Mouse (Mus musculus): ENCODE data around the gene Slc6a2.

Gene Slc6a2

DNA sequence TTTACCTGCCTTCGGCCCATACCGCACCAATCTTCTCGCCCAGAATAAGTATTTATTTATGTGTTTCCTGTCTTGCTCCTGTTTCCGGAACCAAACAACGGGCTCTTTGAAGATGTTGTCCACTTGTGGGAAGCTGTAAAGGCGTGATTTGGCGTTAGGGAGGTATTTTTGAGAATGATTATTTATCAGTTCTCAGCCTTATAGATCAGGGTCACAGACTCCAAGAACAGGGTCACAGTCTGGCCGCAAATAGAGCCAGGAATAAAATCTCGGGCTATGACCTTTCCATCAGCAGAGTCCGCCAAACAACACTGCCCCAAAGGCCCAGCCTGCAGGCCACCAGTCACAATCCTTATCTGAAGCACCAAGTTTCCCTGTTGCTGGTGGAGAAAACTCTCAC, at the start of gene Slc6a2:
Gene Slc6a2, plus strand, starts transcription at position 301 of the 400 bp plus-strand sequence.
- no peak for DNase-seq (ENCODE audit: low read depth)

DNA sequence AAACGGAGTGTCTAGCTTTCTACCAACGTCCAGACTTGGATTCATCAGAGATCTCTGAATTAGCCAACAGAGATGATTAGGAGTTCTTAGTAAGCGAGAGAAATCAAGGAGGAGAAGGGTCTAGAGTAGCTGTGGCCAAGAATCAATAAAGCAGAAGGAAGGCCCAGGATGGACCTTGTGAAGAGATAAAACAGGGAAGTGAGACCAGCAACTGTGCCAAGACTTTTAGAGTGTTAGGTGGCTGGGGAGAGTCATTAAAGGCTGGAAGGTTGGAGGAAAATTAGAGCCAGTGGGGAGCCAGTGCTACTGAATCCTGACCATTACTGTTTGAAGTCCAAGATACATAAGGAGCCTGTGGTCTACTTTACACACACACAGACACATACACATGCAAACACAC, 48.4 kb upstream of the Slc6a2 start:
- no peak for DNase-seq (ENCODE audit: low read depth)

DNA sequence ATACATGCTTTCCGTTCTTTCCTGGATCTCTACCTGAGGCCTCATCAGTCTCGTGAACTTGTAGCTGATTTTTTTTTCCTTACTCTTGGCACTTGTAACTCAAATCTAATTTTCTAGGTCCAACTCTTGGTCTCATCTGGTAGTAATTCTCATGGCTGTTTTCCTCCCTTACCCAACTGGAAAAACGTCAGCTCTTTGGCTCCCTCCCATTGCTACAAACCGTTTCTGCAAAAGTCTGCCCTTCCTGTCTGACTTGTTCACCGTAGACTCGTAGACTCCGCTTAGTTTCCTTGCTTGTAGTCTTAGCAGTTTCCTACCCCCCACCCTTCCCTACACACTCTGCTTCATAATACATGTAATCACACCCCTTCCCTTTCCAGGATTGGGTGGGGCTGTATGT, 46.5 kb upstream of the Slc6a2 start:
- no peak for DNase-seq (ENCODE audit: low read depth)

DNA sequence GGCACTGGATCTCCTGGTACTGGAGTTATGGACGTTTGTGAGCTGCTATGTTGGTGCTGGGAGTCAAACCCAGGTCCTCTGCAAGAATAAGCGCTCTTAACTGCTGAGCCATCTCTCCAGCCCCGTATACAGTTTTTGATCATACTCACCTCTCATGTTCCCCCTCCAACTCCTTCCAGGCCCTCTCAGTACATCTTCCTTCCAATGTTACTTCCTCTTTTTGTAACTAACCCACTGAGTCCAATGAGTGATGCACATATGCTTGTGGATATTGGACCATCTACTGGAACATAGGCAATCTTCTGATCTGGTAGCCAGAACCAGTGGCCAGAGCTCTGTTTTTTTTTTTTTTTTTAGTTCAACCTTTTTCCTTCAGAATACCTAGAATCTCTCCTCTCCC, 43.8 kb upstream of the Slc6a2 start:
- DNase-seq (ENCODE audit: low read depth), result no peak

DNA sequence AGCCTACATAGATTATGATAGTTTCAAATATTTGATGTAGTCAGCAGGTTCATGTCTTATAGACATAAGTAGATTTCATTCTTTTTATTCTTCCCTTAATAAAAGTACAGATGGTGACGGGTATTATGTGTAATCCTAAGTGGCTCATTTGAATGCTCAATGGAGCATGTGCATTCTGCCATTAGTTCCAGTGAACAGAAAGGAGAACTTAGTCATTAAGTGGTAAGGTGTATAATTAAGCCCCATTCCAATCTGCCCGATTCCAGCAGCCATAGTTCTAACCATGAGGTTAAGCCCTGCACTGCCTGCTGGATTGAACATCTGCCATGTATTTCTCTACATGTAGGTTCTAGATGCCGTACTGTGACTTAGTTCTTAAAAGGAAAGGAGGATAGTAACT, 38.1 kb upstream of the Slc6a2 start:
- DNase-seq (ENCODE audit: low read depth), result no peak

DNA sequence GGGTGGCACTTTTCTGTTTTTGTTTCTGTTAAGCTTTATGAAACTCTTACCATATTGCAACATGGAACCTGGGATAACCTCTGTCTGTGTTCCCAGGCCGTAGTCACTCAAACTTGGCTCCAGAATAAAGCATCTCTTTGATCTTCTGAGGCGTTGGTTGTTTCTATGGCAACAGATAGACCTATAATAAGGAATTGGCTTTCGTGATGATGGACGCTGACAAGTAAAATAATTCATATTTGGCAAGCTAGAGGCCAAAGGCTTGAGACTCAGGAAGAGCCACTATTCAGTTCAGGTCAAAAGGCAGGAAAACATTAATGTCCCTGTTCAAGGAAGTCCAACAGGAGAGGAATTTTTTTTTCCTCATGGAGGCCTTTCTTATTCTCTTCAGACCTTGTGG, 30.9 kb upstream of the Slc6a2 start:
- DNase-seq (ENCODE audit: low read depth), result no peak

DNA sequence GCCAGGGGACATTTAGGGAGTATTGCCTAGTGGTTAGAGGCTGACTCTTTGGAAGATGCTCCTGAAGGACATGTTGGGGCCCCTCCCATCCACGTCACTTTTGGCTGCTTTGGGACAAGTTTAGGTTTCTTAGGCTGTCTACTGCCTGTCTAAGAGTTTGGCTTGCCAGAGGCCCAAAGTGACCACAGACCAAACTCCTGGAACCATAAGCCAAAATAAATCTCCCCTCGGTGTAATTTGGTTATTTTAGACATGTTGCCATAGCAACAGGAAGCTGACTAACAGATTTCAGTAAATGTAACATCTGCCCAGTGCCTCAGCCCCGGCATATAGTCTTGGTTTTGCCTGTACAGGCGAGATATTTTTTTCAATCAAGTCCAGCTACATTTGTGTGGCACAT, 21.8 kb upstream of the Slc6a2 start:
- no peak for DNase-seq (ENCODE audit: low read depth)

DNA sequence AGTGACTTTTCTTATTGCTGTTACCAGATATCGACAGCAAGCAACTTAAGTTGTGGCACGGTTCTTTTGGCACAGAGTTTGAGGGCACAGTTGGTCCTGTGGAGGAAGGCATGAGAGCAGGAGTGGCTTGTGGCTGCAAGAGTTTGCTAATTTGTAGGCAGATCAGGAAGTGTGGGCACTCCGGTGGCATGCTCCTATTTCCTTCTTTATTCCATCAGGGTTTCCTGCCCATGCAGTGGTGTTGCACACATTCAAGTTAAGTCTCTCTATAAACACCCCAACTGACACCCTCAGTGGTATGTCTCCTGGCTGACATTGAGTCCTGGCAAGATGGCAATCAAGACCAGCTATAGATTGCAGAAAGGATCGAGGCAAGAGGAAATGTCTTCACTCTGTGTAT, 10.8 kb upstream of the Slc6a2 start:
- DNase-seq (ENCODE audit: low read depth), result no peak

DNA sequence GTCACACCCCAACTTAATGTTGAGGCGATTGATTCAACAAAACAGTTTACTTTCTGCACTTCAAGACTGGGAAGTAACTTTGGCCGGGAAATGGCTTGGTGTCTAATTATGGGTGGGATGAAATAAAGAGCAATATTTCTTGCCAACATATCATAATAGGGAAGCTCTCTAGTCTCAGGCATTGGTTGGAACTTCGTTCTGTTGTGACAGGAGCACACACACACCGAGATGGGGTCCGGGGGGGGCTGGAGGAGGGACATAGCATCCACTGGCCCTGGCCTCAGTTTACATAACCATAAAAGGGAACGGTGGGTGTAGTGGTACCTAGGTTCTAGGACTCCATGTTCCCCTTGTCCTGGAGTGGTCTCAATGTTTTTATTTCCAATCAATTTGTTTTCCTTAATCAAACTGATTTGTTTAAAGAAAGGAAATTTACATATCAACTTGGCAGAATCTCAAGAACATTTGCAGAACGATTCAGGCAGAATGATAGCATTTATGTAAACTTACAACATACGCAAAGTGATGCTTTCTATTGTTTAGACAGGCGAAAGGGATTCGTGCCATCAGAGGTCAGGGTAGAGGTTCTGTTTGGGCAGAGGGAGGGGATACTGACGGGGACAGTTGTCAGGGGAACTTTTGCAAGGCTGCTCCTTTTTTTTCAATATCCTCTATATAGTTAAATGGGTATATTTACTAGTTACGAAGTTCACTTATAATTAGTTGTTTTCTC, 9.1 kb upstream of the Slc6a2 start:
- DNase-seq (ENCODE audit: low read depth), result no peak

DNA sequence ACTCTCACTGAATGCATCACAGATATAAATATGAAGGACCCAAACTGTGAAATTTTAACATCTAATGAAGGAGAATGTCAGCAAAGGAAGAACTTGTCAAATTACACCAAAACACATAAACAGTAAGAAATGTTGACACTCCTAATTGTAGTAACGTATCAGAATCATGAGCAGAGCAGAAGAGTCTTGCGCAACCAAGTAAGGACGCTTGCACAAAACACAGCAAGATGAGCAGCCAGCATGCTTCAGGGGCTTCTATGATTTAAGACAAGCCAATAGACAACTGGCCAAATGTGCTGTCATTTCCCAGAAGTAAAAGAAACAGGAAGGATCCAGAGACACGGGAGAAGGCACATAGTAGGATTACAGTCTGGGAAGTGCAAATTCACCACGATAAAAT, 5.8 kb upstream of the Slc6a2 start:
- DNase-seq (ENCODE audit: low read depth), result no peak

DNA sequence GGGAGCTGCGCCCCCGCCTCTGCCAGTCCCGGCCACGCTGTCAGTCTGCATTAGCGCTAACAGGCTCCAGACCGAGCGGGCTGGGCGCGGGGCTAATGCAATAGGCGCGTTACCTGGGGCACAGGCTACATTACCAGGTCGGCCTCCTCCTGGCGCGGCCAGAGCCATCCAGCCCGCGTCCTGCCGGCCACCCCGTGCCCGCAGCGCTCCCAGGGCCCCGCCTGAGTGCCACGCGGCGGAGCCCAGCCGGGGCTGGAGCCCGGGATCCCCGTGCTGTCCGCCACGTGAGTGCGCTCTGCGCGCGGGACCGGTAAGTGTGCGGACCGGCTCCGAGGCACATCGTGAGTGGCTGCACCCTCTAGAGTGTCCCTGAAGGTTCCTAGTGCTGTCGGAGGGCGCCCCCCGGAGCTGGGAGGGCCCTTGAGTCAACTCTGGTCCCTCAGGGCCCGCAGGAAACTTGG, 602 bp downstream of the Slc6a2 start:
- no peak for DNase-seq (ENCODE audit: low read depth)

DNA sequence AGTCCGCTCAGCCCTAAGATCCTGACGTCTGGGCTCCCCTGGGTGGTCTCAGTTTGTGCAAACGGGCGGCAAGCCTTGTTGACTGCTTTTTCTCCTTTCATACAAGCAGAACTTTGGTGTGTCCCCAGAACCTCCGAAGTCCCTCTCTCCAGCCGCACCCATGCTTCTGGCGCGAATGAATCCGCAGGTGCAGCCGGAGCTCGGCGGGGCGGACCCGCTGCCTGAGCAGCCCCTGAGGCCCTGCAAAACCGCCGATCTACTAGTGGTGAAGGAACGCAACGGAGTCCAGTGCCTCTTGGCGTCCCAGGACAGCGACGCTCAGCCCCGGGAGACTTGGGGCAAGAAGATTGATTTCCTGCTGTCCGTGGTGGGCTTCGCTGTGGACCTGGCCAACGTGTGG, 1.2 kb downstream of the Slc6a2 start:
- no peak for DNase-seq (ENCODE audit: low read depth)

DNA sequence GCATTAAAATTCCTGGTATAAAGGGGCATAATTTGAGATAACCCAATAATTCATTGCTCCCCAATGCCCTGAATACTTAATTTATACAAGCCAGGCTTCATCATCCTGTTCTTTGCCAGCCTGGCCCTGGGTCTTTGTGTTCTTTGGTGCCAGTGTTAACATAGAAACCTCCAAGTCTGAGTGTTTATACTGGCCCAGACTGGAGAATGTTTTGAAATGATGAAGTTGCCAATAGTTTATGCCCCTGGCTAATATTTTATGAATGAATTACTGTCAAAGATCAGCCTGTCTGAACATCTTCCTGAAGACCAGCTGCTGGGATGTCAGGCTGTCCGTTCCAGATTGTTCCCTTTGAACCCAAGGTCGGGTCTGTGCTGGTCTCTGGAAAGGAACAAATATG, 4.7 kb downstream of the Slc6a2 start:
- no peak for DNase-seq (ENCODE audit: low read depth)

DNA sequence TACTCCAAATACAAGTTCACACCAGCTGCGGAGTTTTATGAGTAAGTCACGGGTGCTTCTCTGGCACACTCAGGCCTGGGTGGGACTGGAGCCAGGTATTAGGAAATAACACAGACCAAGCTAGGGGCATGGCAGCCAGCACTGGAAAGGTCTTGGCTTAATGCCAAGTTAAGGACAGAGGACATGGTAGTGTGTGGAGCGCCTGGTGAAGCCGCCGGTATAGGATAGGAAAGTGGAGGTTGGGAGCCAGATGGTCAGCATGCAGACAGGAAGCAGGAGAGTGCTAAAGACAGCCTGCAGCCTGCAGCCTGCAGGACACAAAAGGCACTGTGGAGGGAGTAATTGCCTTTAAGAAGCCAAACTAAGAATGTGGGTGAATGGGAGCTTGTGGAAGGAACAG, 13.1 kb downstream of the Slc6a2 start:
- DNase-seq (ENCODE audit: low read depth), result no peak

DNA sequence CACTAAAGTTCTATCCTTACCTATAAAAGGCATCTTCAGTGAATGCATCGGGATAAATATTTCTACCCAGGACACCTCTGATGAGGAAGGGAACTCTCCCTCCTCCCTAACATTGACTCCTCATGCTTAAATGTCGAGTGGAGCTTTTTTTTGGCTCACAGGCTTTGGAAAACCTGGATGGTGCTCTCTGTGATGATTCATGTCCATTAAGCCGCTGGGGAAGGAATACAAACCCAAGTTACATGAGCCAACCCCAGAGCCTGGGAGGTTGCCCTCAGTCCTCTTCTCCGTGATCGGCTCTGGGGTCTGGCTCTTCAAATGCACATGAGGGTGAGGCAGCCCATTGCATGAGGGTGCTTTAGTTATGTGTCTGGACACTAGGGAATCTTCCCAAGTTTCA, 16.8 kb downstream of the Slc6a2 start:
- no peak for DNase-seq (ENCODE audit: low read depth)

DNA sequence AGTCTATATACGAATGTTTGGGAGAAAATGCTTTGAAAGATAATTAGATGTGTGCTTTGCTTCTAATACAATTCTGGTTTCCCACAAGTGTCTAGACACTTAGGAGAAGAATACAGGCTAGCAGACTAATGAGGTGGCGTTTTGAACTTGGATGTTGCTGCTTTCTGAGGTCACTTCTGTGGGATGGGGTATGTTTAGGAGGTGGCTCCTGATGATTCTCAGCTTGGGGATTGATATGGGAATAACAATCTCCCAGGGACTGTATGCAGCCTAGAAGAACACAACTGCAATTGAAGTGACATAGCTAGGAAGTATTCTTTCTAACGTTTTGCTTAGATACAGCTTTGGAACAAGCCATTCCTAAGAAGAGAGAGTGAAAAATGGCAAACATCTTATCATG, 22.6 kb downstream of the Slc6a2 start:
- no peak for DNase-seq (ENCODE audit: low read depth)

DNA sequence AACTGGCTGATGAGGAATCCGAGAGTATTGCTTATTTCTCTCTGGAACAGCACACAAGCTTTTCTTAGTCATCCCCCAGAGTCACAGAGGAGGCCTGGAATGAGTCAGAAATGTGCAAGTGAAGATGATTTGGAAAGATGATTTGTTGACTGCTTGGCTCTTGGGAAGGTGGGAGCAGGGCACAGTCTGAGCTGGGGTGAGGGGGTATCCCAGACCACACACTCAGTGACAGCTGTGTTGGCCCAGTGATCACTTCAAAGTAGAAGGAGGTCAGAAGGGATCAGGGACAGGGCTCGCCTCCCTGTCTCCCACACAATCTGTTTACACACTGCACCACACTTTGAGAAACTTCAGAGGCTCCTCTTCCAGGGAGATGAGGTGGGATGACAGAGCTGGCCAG, 24.5 kb downstream of the Slc6a2 start:
- DNase-seq (ENCODE audit: low read depth), result no peak

DNA sequence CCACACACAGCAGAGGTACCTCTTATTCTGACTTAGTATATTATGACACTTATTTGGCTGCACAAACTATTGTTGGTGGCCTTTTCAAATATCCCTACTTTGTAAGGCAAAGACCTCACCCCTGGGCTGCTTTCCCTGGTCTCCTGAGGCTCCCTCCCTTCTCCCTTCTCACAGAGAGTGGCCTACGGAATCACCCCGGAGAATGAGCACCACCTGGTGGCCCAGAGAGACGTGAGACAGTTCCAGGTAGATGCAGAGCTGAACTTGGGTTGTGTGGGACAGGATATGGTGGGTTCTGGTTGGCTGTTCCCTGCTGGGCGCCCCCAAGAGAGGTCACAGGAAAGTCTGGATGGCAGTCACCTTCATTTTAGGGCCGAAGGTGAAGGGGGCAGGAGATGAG, 37.0 kb downstream of the Slc6a2 start:
- DNase-seq (ENCODE audit: low read depth), result no peak

DNA sequence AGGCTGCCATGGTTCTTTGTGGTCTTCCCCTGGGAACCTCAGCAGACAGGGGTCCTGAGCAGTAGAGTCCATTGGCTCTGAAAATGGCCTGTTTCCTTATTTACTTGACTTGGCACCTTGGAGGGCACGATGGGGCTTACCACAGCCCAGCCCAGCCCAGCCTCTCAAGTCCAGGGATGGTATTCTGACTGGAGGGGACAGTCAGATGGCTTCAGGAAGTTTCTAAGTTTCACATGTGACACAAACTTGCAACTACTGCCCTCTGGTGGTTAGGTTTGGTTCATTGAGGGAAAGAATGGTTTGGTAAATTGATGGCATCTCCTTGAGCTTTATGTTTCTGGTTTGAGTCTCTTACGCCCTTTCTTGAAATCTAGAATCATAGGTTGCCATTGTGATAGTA, 38.7 kb downstream of the Slc6a2 start:
- DNase-seq (ENCODE audit: low read depth), result peak; percentile 67

DNA sequence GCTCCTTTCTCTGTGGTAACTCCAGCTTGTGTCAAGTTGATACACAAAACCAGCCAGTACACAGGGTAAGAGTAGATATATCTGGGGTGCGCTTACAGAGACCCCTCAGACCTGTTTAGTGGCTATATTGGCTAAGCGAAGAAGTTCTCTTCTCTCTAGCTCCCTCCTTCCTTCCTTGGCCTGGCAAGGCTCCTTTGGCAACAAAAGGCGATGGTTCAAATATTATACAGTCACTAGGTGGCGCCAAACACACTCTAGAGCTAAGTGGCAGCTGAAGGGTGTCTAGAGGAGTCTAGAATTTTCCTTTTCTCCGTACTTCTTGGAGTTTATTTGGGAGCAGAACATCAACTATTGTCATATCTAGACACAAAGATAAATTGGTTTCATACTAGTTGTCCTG, 50.4 kb downstream of the Slc6a2 start:
- DNase-seq (ENCODE audit: low read depth), result peak; percentile 37

DNA sequence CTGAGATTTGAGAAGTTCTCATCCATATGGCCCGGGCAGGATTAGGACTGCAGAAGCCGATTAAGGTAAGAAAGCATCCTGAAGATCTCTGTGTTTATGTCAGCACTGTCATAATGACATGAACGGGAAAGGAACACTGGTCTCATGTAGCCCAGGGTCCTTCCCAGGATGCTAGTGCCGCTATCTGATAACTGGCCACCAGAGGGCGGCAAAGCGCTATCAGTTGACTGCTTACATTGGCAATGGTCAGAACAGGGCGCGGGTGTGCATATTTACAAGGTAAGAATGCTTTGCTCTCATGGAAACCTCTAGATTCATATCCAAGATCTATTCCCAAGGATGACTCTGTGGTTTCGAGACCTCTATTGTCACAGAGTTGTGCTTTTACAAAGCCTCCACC, 51.6 kb downstream of the Slc6a2 start:
- peak; percentile 38 for DNase-seq (ENCODE audit: low read depth)

DNA sequence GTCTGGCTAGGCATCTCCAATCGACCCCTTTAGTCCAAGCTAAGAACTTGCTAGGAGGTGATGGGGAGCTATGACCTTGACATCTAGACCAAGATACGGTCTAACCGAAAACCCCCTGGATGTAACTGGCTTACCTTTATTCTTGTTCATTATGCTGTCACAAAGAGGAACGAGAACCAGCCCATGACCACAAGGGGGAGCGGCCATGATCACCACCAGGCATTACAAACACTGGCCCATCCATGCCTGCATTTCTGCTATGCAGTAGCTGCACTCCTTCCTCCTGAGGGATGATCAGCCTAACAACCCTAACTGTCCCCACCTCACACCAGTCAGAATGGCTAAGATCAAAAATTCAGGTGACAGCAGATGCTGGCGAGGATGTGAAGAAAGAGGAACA, 52.3 kb downstream of the Slc6a2 start:
- no peak for DNase-seq (ENCODE audit: low read depth)

DNA sequence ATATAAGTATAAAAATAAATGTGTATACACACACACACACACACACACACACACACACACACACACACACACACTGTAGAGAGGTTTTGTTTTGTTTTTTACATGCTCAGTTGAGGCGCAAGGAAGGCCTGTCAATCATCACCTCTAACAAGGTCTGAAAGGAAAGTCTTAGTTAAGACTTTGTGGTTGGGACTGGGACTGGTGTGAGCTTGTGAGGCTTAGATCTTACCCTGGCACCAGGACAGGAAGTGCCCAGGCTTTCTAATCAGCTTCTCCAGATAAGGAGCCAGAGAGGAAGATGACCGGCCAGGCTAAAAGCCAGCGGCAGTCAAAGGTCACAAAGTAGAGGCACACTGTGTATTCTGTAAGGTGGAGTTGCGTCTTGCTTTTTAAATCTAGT, 54.4 kb downstream of the Slc6a2 start:
- no peak for DNase-seq (ENCODE audit: low read depth)

DNA sequence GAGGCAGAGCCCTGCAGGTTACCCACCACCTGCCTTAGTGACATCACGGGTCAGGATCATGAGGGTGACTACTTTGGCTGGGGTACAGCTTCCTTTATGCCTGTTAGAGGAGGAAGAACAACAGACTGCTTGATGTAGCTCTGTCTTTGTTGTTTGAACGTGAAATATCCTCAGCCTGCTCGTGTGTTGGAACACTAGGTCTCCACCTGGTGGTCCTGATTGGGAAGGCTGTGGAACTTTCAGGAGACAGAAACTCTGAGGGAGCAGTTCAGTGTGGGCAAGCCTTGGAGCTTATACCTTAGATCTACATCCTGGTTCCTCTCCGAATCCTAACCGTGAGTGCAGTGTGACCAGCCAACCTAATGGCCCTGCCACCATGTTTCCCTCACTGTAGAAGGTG, 61.9 kb downstream of the Slc6a2 start:
- DNase-seq (ENCODE audit: low read depth), result no peak

DNA sequence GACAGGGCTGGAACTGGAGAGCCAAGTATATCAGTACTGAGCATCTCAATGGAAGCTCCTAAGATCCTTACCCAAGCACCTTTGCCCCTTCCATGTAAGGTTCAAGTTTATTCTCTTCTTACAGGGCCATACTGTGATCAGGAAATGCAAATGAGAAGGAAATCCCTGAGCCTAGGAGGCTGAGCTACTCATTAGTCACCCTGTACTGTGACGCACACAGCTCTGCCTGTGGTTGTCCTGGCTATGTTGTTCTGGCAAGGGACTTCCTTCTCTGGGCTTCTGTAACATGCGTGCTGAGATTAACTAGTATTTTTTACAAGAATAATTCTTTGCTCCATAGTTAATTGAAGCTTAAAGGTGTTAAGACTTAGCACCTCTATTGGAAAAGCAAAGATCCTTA, 70.8 kb downstream of the Slc6a2 start:
- DNase-seq (ENCODE audit: low read depth), result no peak

Measured in c-Kit-positive CD71-negative TER-119-negative erythroid progenitor cells, embryonic 14.5 days (primary cell).